Mouse (Mus musculus) inflammation-experienced regulatory T-cells (primary cell): ENCODE measurements around the gene Usp33. TPM values are rescaled to one million over a fixed set of nuclear protein-coding genes. Genes with fewer than 3 reads are reported as not detected.

Source experiments
- polyA plus RNA-seq, 2 experiments: library from polyadenylated mRNA; unstranded; fragments of 100-300 nt; shearing (Covaris generic); gene quantifications; one replicate each; pipeline ENCODE4 v1.2.1; 2017

The Usp33 gene
- 10 to 100 TPM; 49.9 to 56.5 TPM for polyA plus RNA-seq

DNA sequence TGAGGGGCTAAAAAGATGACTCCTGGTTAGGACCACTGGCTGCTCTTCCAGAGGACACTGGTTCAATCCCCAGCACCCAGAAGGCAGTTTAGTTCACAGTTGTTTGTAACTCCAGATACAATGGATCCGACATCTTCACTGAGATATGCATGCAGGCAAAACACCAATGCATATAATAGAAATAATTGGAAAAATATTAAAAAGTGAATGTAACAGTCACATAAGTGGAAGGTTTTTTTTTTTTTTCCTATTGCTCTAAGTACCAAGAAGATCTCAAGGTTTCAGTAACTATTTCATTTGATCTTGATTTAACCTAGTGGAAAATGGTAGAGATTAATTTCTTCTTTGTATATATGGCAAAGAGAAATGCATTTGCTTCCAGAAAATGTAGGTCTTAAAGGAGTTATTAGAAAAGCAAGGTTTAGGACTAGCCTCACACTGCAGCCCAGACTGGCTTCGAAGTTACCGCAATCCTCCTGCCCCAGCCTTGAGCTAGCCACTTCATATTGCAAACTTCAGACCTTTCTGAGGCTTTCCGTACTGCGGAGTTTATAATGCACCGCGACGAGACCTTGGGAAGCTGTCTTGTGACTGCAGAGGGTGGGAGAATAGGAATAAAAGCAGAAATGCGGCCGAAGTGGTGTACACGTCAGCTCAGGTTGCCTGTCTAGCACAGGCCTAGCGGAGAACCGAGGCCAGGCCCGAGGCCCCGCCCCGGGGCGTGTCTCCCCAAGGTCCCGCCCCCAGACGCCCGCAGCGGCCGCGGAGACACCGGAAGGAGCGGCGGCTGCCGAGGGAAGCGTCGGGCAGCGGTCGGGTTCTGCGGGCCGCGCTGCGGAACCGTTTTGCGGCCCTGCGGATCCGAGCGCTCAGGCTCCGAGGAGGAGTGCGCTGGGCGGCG, at the start of gene Usp33:
Usp33 (plus strand) TSS at position 747 of the 901 bp plus-strand sequence.

DNA sequence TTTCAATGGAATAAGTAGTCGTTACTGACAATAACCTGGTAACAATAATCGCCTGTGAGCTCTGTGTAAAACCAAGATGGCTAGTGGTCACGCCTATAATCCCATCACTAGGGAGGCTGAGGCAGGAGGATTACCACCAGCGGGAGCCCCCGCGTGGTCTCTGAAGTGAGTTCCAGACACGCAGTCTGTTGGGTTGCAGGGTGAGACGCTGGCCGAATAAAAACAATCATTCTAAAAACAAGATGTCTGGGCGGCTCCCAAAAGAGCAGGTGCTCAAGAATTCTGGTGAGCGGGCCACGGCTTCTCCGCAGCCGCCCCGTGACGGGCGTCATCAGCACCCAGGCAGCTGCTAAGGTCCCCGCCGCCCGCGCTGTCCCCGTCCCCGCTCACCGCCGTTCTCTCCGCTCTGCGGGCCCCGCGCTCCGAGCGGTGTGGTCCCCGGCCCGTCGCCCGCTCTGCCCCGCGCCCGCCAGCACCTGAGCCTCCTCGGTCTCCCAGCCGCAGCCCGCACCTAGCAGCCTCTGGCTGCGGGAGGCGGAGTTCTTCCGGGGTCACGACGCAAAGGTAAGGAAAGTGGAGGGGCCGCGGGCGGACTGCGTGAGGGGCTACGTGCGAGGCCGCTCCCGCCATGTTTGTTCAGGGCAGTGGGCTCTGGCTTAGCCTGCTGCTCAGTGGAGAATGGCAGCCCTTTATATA, 6.3 kb upstream of the Usp33 start, which contains the start of gene Miga1:
Miga1 (minus strand) TSS at position 546 of the 696 bp plus-strand sequence.

DNA sequence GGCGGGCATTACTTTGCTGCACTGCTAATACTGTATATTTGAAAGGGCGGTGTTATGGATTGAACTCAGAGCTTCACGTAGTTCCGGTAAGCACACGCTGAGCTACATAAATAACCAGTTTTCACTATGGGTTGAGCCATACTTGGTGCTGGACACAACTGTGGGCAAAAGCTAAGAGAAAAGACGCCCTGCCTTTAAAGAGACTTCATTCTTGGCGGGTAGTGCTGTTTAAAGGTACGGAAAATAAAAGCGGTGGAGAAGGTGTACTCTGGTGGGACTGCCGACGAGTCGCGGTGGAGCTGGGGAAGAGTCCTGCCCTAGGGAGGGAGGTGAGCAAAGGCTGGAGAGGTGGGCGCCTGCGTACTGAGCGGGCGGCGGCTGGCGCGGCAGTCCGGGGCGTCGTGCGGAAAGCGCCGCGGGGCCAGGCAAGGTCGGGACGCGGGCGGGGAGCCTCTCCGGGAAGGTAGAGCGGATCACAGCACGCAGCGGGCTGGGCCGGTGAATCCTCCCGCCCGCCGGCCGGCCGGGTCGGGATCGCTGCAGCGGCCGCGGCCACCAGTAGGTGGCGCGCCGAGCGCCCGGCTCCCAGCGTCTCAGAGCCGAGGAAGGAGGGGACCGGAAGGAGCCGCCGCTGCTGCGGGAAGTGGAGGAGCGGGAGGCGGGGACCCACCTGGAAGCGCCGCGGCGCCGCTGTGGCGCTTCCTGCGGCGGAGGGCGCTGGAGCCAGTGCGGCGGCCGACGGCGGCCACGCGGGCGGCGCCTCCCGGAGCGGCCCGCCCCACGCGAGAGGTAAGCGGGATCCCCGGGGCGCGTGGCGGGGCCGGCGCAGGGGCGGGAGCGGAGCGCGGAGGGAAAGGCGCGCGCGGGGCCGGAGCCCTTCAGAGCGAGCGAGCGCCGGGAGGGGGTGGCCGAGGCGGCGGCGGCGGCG, 49.3 kb downstream of the Usp33 start, which contains the start of gene Zzz3:
Zzz3 (plus strand) TSS at position 124 of the 928 bp plus-strand sequence.

Other genes starting within 250 kb of the Usp33 start
- 1 to 10 TPM in 1 of 2 experiments, under 1 TPM in 1; 0.20 to 1.7 TPM for gene Gipc2, start 180.2 kb upstream of the Usp33 start, polyA plus RNA-seq
- 1 to 10 TPM; 8.3 to 9.0 TPM for gene Dnajb4, start 136.2 kb upstream of the Usp33 start, polyA plus RNA-seq
- 100 to 1,000 TPM; 180 to 192 TPM for gene Fubp1, start 136.1 kb upstream of the Usp33 start, polyA plus RNA-seq
- 1 to 10 TPM in 1 of 2 experiments, under 1 TPM in 1; 0.59 to 7.0 TPM for gene Nexn, start 80.1 kb upstream of the Usp33 start, polyA plus RNA-seq
- 10 to 100 TPM; 12.2 to 17.5 TPM for gene Miga1, start 6.1 kb upstream of the Usp33 start, polyA plus RNA-seq
- 10 to 100 TPM; 48.8 to 71.7 TPM for gene Zzz3, start 49.0 kb downstream of the Usp33 start, polyA plus RNA-seq